Mouse (Mus musculus) olfactory bulb, adult 2 months (tissue): ENCODE measurements around the gene Timm17b.

Experiments used
- CTCF ChIP-seq: fragments of 200-500 bp; IDR thresholded peaks from 2 replicates; pipeline ENCODE4 v1.5.1; 2012; ENCODE audit warnings: low read depth, mild to moderate bottlenecking, low read length, moderate library complexity; ENCODE audit not compliant: insufficient read depth
- POLR2A ChIP-seq: fragments of 200-500 bp; IDR thresholded peaks from 2 replicates; pipeline ENCODE4 v1.6.1; 2012; ENCODE audit warnings: mild to moderate bottlenecking, low read depth, low read length, moderate library complexity; ENCODE audit not compliant: insufficient read depth

DNA sequence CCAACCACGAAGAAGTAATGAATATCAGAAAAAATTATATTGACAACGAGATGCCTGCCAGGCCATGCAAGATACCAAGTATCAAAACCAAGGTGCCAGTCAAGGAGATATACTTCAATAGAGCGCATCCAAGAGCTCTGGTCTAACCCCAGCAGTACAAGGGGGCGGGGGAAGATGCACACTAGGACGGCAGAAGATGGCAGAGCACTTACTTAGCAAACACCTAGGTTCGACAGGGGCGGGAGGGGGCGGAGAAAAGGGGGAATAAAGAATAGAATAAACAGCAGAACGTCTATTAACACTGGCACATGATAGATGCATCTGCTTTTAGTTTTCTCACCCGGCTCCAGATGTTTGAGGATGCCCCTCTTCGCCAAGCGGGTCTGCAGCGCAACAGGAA lies 946 bp upstream of the Timm17b start:
- no peak for TF ChIP-seq POLR2A
- no peak for TF ChIP-seq CTCF
